Comparison of ENCODE assay signal across 32 mouse cellular contexts in the genomic region with DNA sequence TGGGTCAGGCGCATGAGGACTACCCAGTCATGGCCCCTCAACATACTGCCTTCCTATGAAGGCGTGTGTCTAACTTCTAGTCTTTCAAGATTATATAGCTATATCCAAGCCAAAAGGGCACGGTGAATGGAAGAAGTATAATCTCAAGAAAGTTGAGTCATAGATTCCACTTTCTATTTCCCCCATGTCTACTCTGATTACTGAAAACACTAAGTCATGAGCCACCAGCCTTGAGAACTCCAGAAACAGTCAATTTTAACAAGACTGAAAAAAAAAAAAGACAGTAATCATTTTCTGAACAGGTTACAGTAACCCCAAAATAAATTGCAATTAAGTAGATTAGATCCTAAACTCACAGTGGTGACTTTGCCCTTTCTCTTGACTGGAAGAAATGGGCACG.
"Had no signal": no experiment of that assay in that cellular context is flagged by ENCODE, and none has a peak within 500 bp of the region (broad histone marks: within the 10 kb centered on the region; RNA-seq: fewer than 3 reads in every experiment).

No protein-coding gene starts in this region.

- H3K9ac ChIP-seq: limb, embryonic 12.5 days; limb, embryonic 13.5 days; limb, embryonic 15.5 days; liver, embryonic 12.5 days; liver, embryonic 13.5 days; liver, embryonic 14.5 days; liver, embryonic 15.5 days; liver, postnatal 0 days; lung, embryonic 14.5 days; lung, embryonic 15.5 days; midbrain, embryonic 12.5 days; midbrain, embryonic 13.5 days; midbrain, embryonic 15.5 days; neural tube, embryonic 12.5 days had no signal

- DNase-seq: left cerebral cortex, postnatal 4 days; liver; liver, embryonic 13.5 days; liver, postnatal 0 days; lung, adult 18-20 months; lung, adult 2 months; lung, embryonic 14.5 days; lung, postnatal 10 days; lung, postnatal 14 days; lung, postnatal 36 days; lung, postnatal 4 days; midbrain, embryonic 14.5 days had no signal

- H3K4me1 ChIP-seq: limb, embryonic 10.5 days; limb, embryonic 12.5 days; limb, embryonic 13.5 days; limb, embryonic 15.5 days; liver, embryonic 12.5 days; liver, embryonic 13.5 days; liver, embryonic 15.5 days; lung, embryonic 15.5 days; megakaryocyte, embryonic 14.5 days; midbrain, embryonic 10.5 days; midbrain, embryonic 12.5 days; midbrain, embryonic 13.5 days; midbrain, embryonic 15.5 days; neural tube, embryonic 12.5 days had no signal

- H3K36me3 ChIP-seq: limb, embryonic 10.5 days; limb, embryonic 12.5 days; limb, embryonic 13.5 days; limb, embryonic 15.5 days; lung, embryonic 15.5 days; midbrain, embryonic 12.5 days; midbrain, embryonic 13.5 days; midbrain, embryonic 15.5 days; neural tube, embryonic 12.5 days had no signal

- H3K4me2 ChIP-seq: limb, embryonic 12.5 days; limb, embryonic 13.5 days; limb, embryonic 15.5 days; liver, embryonic 11.5 days; liver, embryonic 12.5 days; liver, embryonic 13.5 days; liver, embryonic 15.5 days; lung, embryonic 14.5 days; lung, embryonic 15.5 days; midbrain, embryonic 11.5 days; midbrain, embryonic 12.5 days; midbrain, embryonic 13.5 days; midbrain, embryonic 15.5 days; neural tube, embryonic 12.5 days had no signal

- H3K9me3 ChIP-seq: limb, embryonic 10.5 days; limb, embryonic 12.5 days; limb, embryonic 13.5 days; limb, embryonic 15.5 days; liver, embryonic 12.5 days; liver, embryonic 13.5 days; liver, embryonic 15.5 days; lung, embryonic 15.5 days; megakaryocyte, embryonic 14.5 days; midbrain, embryonic 10.5 days; midbrain, embryonic 12.5 days; midbrain, embryonic 13.5 days; midbrain, embryonic 15.5 days; neural tube, embryonic 12.5 days had no signal

- H3K4me3 ChIP-seq: limb, embryonic 10.5 days; limb, embryonic 12.5 days; limb, embryonic 13.5 days; limb, embryonic 15.5 days; liver, embryonic 12.5 days; liver, embryonic 13.5 days; liver, embryonic 15.5 days; lung, embryonic 15.5 days; megakaryocyte, embryonic 14.5 days; midbrain, embryonic 10.5 days; midbrain, embryonic 12.5 days; midbrain, embryonic 13.5 days; midbrain, embryonic 15.5 days; myocyte; neural tube, embryonic 12.5 days had no signal

- ATAC-seq: liver, embryonic 12.5 days; liver, postnatal 0 days; lung, postnatal 0 days; midbrain, embryonic 13.5 days; midbrain, embryonic 15.5 days; midbrain, embryonic 16.5 days had no signal

- H3K27me3 ChIP-seq: limb, embryonic 12.5 days; limb, embryonic 13.5 days; limb, embryonic 15.5 days; liver, embryonic 12.5 days; liver, embryonic 13.5 days; liver, embryonic 15.5 days; lung, embryonic 15.5 days; megakaryocyte, embryonic 14.5 days; midbrain, embryonic 12.5 days; midbrain, embryonic 13.5 days; midbrain, embryonic 15.5 days; neural tube, embryonic 12.5 days had no signal

- H3K27ac ChIP-seq: limb, embryonic 10.5 days; limb, embryonic 12.5 days; limb, embryonic 13.5 days; limb, embryonic 15.5 days; liver, embryonic 12.5 days; liver, embryonic 13.5 days; liver, embryonic 14.5 days; liver, embryonic 15.5 days; lung, embryonic 15.5 days; macrophage; midbrain, embryonic 10.5 days; midbrain, embryonic 12.5 days; midbrain, embryonic 13.5 days; midbrain, embryonic 15.5 days; neural tube, embryonic 12.5 days had no signal
